Mouse (Mus musculus) olfactory bulb, adult 2 months (tissue): ENCODE results near the gene Nol10.

ENCODE experiments used
- CTCF ChIP-seq: fragments of 200-500 bp; IDR thresholded peaks from 2 replicates; pipeline ENCODE4 v1.5.1; 2012; ENCODE audit warnings: low read depth, mild to moderate bottlenecking, low read length, moderate library complexity; ENCODE audit not compliant: insufficient read depth
- POLR2A ChIP-seq: fragments of 200-500 bp; IDR thresholded peaks from 2 replicates; pipeline ENCODE4 v1.6.1; 2012; ENCODE audit warnings: mild to moderate bottlenecking, low read depth, low read length, moderate library complexity; ENCODE audit not compliant: insufficient read depth

DNA sequence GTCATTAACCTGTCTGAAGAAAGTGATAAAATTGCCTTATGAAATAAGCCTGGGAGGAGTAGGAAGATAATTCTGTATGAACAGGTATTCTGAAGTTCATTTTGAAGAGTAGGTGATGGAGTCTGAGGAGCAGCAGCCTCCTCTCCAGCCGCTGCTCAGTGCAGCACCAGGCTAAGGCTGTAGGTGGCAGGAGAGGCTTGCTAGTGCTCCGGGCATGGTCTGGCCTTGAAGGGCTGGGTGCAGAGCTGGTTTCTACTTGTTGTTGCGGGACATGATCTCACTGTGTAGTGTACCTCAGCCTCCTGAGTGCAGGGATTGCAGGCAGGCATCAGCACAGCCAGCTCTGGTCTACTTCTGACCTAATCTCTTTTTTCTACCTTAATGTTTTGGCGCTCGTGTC is 18.7 kb downstream of the Nol10 start:
- TF ChIP-seq CTCF (peak; percentile 85), POLR2A (no peak)
